Mouse (Mus musculus) bone marrow, adult 2 months (tissue): ENCODE measurements around the gene Pkn3. TPM values are rescaled to one million over a fixed set of nuclear protein-coding genes. Genes with fewer than 3 reads are reported as not detected.

Experiments
- H3K27ac ChIP-seq: fragments of 200-500 bp; 2 replicates; pipeline ENCODE4 v1.5.1; 2012; ENCODE audit warnings: low read depth, mild to moderate bottlenecking, control low read depth, inconsistent platforms, low read length; ENCODE audit not compliant: control insufficient read depth, poor library complexity, insufficient read depth
- H3K4me1 ChIP-seq: fragments of 200-500 bp; 2 replicates; pipeline ENCODE4 v1.6.1; 2011; ENCODE audit warnings: low read length; ENCODE audit not compliant: control insufficient read depth, insufficient read depth
- H3K4me3 ChIP-seq: fragments of 200-500 bp; replicated peaks from 2 replicates; pipeline ENCODE3; 2011; ENCODE audit warnings: mild to moderate bottlenecking, low read depth, low read length, control low read depth; ENCODE audit not compliant: control insufficient read depth
- CTCF ChIP-seq: fragments of 200-500 bp; IDR thresholded peaks from 2 replicates; pipeline ENCODE4 v1.5.1; 2011; ENCODE audit warnings: low read length, control low read depth; ENCODE audit not compliant: control insufficient read depth, insufficient read depth
- POLR2A ChIP-seq: fragments of 200-500 bp; IDR thresholded peaks from 2 replicates; pipeline ENCODE4 v1.6.1; 2011; ENCODE audit warnings: low read depth, mild to moderate bottlenecking, control low read depth, low read length, borderline replicate concordance; ENCODE audit not compliant: control insufficient read depth
- WGBS: fragments of 180-500 bp; shearing (Covaris S2); methylation state at CpG from one replicate; pipeline ENCODE4 v1.1.7; 2018; 5-methylcytosine and 5-hydroxymethylcytosine counted together
- polyA plus RNA-seq: library from polyadenylated mRNA; stranded (reverse); fragments of >200 nt; gene quantifications from 2 replicates; pipeline ENCODE4 v1.2.4, GENCODE M21; 2011; ENCODE audit warnings: low replicate concordance; ENCODE audit not compliant: missing spikeins, insufficient read depth, insufficient read length

Gene Pkn3
- 5.0 and 8.1 TPM in 2 replicates for polyA plus RNA-seq

DNA sequence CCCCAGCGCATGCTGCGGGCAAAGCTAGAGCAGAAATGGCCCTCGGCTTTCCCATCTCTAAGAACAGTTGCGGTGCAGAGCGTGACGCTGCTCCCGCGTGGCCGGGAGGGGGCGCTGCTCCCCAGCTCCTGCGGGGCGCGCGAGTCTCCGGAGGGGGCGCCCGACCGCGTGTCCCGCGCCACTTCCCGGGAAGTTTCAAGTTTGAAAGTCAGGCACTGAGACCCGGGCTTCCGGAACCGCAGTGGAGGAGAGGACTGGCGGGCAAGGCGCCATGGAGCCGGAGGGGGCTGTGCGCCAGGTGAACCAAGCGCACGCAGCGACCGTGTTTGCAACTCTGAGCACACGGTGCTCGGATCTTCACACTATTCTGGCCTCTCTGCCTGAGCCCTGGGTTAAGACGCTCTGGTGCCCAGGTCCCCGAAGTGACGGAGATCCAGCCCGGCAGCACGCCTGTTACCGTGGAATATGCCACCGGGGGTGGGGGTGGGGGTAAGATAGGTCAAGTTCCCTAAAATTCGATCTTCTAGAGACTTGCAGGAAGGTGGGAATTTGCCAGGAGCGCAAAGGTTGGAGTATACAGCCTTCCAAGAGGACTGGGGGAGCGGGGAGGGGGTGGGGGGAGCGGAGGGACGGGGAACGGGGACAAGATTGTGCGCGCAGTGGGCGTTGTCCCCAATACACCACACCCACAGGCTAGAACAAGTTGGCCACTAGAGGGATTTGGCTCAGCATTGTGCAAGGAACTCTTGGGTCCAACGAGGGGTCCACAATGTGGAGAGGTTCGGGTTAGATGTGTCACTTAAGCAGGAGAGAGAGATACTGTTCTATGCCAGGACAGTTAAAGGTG lies at the start of gene Pkn3:
Gene Pkn3 (plus strand): TSS at position 183 of the 847 bp plus-strand sequence.
- under 1% methylated on average over 53 of the region's 53 CpGs for WGBS
- Histone ChIP-seq H3K4me3 (peak within 1 kb of the TSS; percentile 80), H3K4me1 (no peaks in the 10 kb centered on the region), H3K27ac (peak within 1 kb of the TSS; percentile 62)
- peak; percentile 16; the same call in 1 of the 2 replicates for TF ChIP-seq POLR2A
- peak; percentile 90 for TF ChIP-seq CTCF

DNA sequence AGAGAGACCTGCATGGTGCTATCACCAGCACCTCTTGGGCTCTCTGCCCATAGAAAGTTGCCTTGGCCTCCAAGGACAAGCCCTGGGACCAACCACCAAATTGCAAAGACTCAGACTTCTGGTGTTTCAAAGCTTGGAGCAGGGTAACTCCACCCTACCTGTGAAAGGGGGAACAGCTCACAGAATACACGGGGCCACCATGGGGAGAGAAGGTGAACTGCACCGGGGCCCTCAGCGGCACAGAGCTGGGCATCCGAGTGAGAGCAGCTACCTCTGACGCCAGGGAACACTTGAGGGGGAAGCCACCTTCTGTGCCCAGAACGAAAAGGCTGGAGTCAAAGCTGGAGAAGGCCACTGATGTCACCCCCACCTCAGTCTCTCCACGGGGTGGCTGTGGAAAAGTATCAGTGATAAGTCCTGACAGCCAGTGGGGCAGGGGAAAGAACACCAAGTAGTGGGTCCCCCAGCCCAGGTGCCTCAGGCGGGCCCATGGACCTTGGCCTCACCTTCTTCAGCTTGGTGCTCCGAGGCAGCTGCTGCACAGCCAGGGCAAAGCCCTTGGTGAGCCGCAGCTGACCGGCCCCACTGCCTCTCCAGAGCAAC lies 45.1 kb upstream of the Pkn3 start:
- Histone ChIP-seq H3K27ac (no peak overlapping the region), H3K4me3 (no peak overlapping the region), H3K4me1 (no peaks in the 10 kb centered on the region)
- 63% methylated on average over 11 of the region's 11 CpGs for WGBS
- TF ChIP-seq CTCF (peak; percentile 10; the same call in 1 of the 2 replicates), POLR2A (no peak)

DNA sequence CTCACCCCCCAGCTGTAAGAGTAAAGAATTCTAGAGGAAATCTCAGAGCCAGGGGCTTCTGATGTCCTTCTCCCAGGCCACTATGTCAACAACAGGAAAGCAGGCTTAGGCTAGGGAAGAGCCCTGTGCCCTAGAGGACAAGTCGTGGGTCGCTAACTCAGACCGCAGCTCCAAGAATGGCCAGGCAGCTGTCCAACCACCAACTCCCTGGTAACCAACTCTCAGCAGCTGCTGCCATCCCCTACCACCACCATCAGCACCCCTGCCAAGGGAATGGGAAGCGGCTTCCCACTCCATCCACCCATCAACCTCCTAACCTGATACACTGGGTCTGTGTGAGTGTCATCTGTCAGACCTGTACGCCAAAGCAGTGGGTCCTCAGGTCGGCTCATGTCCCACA lies 44.5 kb upstream of the Pkn3 start:
- Histone ChIP-seq H3K4me1 (no peaks in the 10 kb centered on the region), H3K27ac (no peak overlapping the region), H3K4me3 (no peak overlapping the region)
- whole genome bisulfite sequencing, result 87% methylated on average over 6 of the region's 6 CpGs
- no peak for TF ChIP-seq CTCF
- TF ChIP-seq POLR2A, result no peak

DNA sequence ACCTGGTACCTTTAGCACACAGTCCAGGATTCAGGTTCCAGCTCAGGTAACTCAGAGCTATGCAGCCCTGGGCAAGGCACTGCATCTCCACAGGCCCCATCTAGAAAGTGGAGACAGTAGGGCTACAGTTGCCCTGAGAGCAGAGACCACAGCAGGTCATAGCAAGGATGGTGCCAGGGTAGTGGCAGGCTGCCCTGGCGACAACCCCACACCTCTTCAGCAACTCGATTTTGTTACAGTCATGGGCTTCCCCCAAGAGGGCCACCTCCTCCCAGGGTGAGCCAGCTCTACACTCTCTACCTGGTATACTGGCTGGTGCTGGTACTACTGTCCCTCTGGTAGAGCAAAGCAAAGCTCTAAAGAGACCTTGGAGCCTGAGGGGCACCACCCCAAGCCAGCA lies 39.7 kb upstream of the Pkn3 start:
- TF ChIP-seq CTCF, result no peak
- TF ChIP-seq POLR2A, result no peak
- WGBS, result 67% methylated on average over 2 of the region's 2 CpGs

DNA sequence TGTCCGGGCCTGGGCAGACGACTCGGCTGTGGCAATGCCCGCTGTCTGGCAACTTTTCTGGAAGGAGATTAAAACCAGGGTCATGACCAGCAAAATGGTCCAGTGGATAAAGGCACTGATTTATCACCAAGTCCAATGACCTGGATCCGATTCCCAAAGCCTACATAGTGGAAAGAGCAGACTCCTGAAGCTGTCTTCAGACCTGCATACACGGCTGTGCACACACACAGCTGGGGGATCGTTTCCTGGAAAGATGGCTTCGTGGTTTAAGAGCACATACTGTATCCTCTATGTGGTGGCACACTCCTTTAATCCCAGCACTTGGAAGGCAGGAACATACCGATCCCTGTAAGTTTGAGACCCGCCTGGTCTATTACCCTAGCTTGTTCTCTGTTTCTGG lies 39.1 kb upstream of the Pkn3 start:
- Histone ChIP-seq H3K4me3 (no peak overlapping the region), H3K27ac (no peak overlapping the region), H3K4me1 (no peaks in the 10 kb centered on the region)
- no peak for TF ChIP-seq POLR2A
- no peak for TF ChIP-seq CTCF
- 88% methylated on average over 10 of the region's 10 CpGs for WGBS

More for the DNA sequence above, 39.7 kb upstream of the Pkn3 start:
- no peaks in the 10 kb centered on the region for H3K4me1 ChIP-seq
- H3K27ac ChIP-seq, result no peak overlapping the region
- H3K4me3 ChIP-seq, result no peak overlapping the region

DNA sequence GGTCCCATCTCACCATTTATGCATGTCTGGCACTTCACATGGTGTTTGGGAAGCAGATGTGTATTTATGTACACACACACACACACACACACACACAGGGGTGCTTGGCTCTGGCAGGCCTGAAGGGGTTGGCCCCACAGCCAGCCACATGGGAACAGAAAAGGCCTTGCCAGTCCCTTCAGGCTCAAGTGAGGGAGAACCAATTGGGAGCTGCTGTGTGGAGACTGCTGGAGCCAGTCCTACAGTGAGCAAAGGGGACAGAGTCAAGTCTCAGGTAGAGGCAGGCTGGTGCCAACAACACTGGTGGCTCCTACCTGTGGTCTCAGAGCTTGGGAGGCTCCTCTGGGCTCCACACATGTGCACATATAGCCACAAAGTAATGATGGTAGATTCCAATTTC lies 37.8 kb upstream of the Pkn3 start:
- H3K4me1 ChIP-seq, result no peaks in the 10 kb centered on the region
- H3K4me3 ChIP-seq, result no peak overlapping the region
- TF ChIP-seq POLR2A (no peak), CTCF (no peak)
- H3K27ac ChIP-seq, result no peak overlapping the region

DNA sequence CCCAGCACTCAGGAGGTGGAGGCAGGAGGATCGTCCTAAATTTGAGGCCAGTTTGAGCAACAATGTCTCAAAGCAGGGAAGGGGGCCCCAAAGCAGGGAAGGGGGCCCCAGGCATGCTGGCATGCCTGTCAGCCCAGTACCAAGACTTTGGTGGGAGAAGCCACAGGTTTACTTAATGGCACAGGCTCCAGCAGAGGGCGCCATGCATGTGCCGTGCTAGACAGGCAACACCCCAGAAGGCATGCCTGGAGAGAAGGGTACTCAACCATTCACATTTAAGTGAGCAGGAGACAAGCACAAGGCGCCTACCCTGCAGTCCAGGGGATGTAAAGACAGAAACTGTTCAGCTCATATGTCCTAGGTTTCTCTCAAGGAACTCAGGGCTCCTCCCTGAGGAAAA lies 35.0 kb upstream of the Pkn3 start:
- Histone ChIP-seq H3K27ac (no peak overlapping the region), H3K4me1 (no peaks in the 10 kb centered on the region), H3K4me3 (no peak overlapping the region)
- 5% methylated on average over 4 of the region's 4 CpGs for WGBS
- TF ChIP-seq CTCF (peak; percentile 92), POLR2A (no peak)

DNA sequence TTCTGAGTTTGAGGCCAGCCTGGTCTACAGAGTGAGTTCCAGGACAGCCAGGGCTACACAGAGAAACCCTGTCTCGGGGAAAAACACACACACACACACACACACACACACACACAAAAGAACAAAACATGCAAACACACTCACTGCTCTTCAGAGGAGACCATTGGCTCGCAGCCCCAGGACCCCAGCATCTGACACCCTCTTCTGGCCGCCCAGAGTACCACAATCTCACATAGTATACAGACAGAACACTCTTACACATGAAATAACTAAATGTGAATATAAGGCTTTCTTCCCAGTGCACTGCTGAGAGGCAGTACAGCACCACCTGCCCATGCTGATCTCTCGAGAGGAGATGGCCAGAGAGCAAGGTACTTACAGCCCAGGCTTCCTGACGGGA lies 32.9 kb upstream of the Pkn3 start:
- Histone ChIP-seq H3K4me1 (no peaks in the 10 kb centered on the region; the same call in 1 of the 2 replicates), H3K4me3 (no peak overlapping the region), H3K27ac (no peak overlapping the region)
- no peak for TF ChIP-seq CTCF
- no peak for TF ChIP-seq POLR2A
- 83% methylated on average over 5 of the region's 5 CpGs for WGBS
